Mouse (Mus musculus): ENCODE measurements around the gene Gm26741. TPM values are rescaled to one million over a fixed set of nuclear protein-coding genes. Genes with fewer than 3 reads are reported as not detected.

Gm26741 gene
- polyA plus RNA-seq, 1 experiment from 2014 or later: not detected

DNA sequence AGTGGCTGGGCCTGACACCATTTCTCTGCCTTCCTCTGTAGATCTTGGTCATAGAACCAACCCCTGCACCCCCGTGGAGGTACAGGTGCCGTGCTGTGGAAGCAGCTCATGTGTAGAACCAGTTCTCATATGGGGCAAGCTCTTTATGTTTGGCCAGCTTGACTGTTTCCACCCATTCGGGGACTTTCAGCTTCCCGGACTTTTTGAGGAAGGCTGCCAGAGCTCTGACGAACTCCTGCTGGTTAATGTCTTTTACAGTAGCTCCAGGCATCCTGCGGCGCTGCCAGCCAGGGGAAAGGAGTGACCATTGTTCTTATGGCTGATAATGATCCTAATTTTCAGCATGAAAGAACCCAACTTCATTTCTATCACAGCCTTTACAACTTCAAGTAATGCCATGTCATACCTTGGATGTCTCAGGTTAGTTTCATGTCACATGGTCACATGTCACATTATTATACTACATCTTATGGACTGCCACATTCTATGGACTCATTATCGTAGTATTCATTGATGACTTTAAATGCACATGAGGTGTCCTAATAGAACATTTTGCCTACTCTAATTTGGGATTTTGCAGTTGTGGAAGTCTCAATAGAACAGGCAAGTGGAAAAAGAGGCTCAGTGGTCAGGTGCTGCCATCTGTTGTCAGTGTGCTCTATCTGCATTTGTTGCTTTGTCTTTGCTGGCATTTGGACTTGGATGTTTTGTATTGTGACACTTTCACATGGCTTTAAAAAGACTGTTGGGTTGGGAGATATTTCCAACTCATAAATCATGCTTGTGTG is 26.4 kb downstream of the Gm26741 start:
- Histone ChIP-seq H3K36me3 (ENCODE audit: control insufficient read depth, insufficient read depth, low read length) (no peaks in the 10 kb centered on the region), H3K9me3 (ENCODE audit: control insufficient read depth, low read length) (no peaks in the 10 kb centered on the region), H3K27ac (replicated peaks) (no peak overlapping the region), H3K4me1 (replicated peaks; ENCODE audit: control insufficient read depth, insufficient read depth) (no peaks in the 10 kb centered on the region), H3K9ac (ENCODE audit: low read length) (no peak overlapping the region), H3K4me3 (ENCODE audit: low read depth, low read length) (no peak overlapping the region), H3K27me3 (ENCODE audit: control insufficient read depth, insufficient read depth, low read length) (no peaks in the 10 kb centered on the region), H3K4me2 (replicated peaks; ENCODE audit: low read depth) (no peak overlapping the region)
- ATAC-seq (ENCODE audit: low FRiP score, low TSS enrichment) (no peak), DNase-seq (ENCODE audit: low spot score) (peak; percentile 62)
- TF ChIP-seq CTCF (IDR thresholded peaks at IDR 0.05; ENCODE audit: low read depth) (peak; percentile 97), EP300 (optimal IDR thresholded peaks at IDR 0.05) (no peak)
- WGBS: 46% methylated on average over 8 of the region's 8 CpGs

DNA sequence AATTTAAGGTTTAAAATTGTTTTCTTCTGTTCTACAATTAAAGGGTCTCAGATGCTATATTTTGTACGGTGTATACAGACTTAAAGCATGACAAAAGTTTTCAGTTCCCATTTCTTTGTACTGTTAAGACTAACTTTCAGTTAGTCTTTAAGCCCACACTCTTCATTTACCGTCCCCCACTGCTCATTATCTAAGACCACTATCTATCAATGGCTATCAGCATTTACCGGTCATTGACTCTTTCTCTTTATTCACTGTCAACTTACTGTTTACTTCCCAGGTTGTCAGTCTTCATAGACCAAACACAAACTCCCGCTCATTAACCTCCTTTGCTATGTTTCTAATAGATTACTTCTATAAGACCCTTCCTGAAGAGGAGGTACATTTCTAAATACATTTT is 28.6 kb downstream of the Gm26741 start:
- no peak overlapping the region for H3K27ac ChIP-seq (replicated peaks)
- no peaks in the 10 kb centered on the region for H3K9me3 ChIP-seq (ENCODE audit: control insufficient read depth, low read length)
- TF ChIP-seq CTCF (IDR thresholded peaks at IDR 0.05; ENCODE audit: low read depth) (no peak), EP300 (optimal IDR thresholded peaks at IDR 0.05) (no peak)
- DNase-seq (ENCODE audit: low spot score) (no peak), ATAC-seq (ENCODE audit: low FRiP score, low TSS enrichment) (no peak)
- no peaks in the 10 kb centered on the region for H3K36me3 ChIP-seq (ENCODE audit: control insufficient read depth, insufficient read depth, low read length)
- H3K27me3 ChIP-seq (ENCODE audit: control insufficient read depth, insufficient read depth, low read length): no peaks in the 10 kb centered on the region
- no peak overlapping the region for H3K4me2 ChIP-seq (replicated peaks; ENCODE audit: low read depth)
- H3K9ac ChIP-seq (ENCODE audit: low read length): no peak overlapping the region
- no peaks in the 10 kb centered on the region for H3K4me1 ChIP-seq (replicated peaks; ENCODE audit: control insufficient read depth, insufficient read depth)
- WGBS: 44% methylated on average over 4 of the region's 4 CpGs
- H3K4me3 ChIP-seq (ENCODE audit: low read depth, low read length): no peak overlapping the region

DNA sequence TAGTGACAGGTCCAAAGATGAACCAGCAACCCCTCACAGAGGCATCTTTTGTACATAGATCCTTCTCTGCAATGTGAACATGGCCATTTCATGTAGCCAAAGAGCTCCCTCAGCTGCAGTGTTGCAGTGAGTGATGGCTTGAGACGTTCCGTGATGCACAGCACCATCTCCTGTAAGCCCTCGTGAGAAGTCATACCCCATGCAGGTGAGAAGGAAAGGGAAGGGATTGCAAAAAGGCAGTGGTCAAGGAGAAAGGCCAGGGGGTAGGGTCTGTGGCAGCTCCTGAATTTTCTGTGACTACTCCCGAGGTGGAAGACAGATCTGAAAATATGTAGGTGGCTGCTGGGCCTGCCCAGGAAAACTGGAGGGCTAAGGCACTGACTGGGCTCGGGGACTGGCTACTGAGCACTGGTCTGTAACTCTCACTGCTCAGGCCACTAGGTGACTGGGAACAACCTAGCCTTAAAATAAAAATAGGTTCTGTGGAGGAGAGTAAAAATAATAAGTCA is 30.4 kb downstream of the Gm26741 start, which contains the start of gene Nepn:
Nepn (plus strand) TSS at position 51 of the 509 bp plus-strand sequence.
- no peak within 1 kb of the TSS for H3K4me3 ChIP-seq (ENCODE audit: low read depth, low read length)
- ATAC-seq (ENCODE audit: low FRiP score, low TSS enrichment) (no peak), DNase-seq (ENCODE audit: low spot score) (no peak)
- H3K27ac ChIP-seq (replicated peaks): no peak within 1 kb of the TSS
- no peak within 1 kb of the TSS for H3K9ac ChIP-seq (ENCODE audit: low read length)
- no peaks in the 10 kb centered on the region for H3K36me3 ChIP-seq (ENCODE audit: control insufficient read depth, insufficient read depth, low read length)
- no peak within 1 kb of the TSS for H3K4me2 ChIP-seq (replicated peaks; ENCODE audit: low read depth)
- TF ChIP-seq CTCF (IDR thresholded peaks at IDR 0.05; ENCODE audit: low read depth): no peak
- TF ChIP-seq EP300 (optimal IDR thresholded peaks at IDR 0.05): no peak
- H3K9me3 ChIP-seq (ENCODE audit: control insufficient read depth, low read length): no peaks in the 10 kb centered on the region
- WGBS: 75% methylated on average over 5 of the region's 5 CpGs
- H3K27me3 ChIP-seq (ENCODE audit: control insufficient read depth, insufficient read depth, low read length): no peaks in the 10 kb centered on the region
- no peaks in the 10 kb centered on the region for H3K4me1 ChIP-seq (replicated peaks; ENCODE audit: control insufficient read depth, insufficient read depth)

DNA sequence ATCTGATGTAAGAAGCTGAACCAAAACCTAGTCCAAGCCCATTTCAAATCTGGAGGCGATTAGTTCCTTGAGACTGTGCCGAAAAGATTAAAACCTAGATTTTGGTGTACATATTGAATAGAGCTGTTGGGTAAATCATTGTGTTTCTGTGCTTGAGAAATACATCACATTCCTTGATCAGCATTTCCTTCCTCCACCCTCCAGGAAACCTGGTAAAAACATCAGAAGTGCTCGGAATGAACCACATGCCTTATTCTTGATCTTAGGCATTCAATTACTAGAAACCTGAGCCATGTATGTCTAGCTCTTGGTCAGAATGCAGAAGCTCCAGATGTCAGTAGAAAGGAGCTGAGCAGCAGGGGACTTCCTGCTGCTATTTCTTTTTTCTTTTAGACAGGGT is 30.9 kb downstream of the Gm26741 start:
- Histone ChIP-seq H3K4me3 (ENCODE audit: low read depth, low read length) (no peak overlapping the region), H3K9me3 (ENCODE audit: control insufficient read depth, low read length) (no peaks in the 10 kb centered on the region), H3K4me1 (replicated peaks; ENCODE audit: control insufficient read depth, insufficient read depth) (no peaks in the 10 kb centered on the region), H3K4me2 (replicated peaks; ENCODE audit: low read depth) (no peak overlapping the region), H3K9ac (ENCODE audit: low read length) (no peak overlapping the region), H3K36me3 (ENCODE audit: control insufficient read depth, insufficient read depth, low read length) (no peaks in the 10 kb centered on the region), H3K27me3 (ENCODE audit: control insufficient read depth, insufficient read depth, low read length) (no peaks in the 10 kb centered on the region), H3K27ac (replicated peaks) (no peak overlapping the region)
- DNase-seq (ENCODE audit: low spot score) (no peak), ATAC-seq (ENCODE audit: low FRiP score, low TSS enrichment) (no peak)
- 71% methylated on average over 3 of the region's 3 CpGs for WGBS
- TF ChIP-seq EP300 (optimal IDR thresholded peaks at IDR 0.05) (no peak), CTCF (IDR thresholded peaks at IDR 0.05; ENCODE audit: low read depth) (no peak)

DNA sequence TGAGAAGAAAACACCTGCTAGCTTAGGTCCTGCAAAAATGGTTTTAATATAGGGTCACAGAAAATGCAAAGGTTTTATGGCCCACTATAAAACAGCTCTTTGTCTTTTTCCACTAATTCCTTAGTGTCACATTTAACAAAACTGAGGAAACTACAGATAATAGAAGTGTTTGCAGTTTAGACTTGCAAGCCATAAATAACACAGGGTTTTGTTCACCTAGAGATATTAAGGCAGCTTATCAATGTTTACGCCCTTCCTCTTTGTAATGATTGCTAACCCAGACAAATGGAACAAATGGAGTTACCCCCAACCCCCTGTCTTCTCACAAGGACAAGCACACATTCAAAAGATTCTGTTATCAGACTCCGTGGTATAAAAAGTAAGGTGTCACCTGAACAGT is 32.6 kb downstream of the Gm26741 start:
- WGBS: 58% methylated on average over 2 of the region's 2 CpGs
- H3K9ac ChIP-seq (ENCODE audit: low read length): no peak overlapping the region
- no peaks in the 10 kb centered on the region for H3K9me3 ChIP-seq (ENCODE audit: control insufficient read depth, low read length)
- no peak for DNase-seq (ENCODE audit: low spot score)
- ATAC-seq (ENCODE audit: low FRiP score, low TSS enrichment): no peak
- H3K27me3 ChIP-seq (ENCODE audit: control insufficient read depth, insufficient read depth, low read length): no peaks in the 10 kb centered on the region
- no peaks in the 10 kb centered on the region for H3K4me1 ChIP-seq (replicated peaks; ENCODE audit: control insufficient read depth, insufficient read depth)
- no peaks in the 10 kb centered on the region for H3K36me3 ChIP-seq (ENCODE audit: control insufficient read depth, insufficient read depth, low read length)
- no peak overlapping the region for H3K4me2 ChIP-seq (replicated peaks; ENCODE audit: low read depth)
- no peak for TF ChIP-seq EP300 (optimal IDR thresholded peaks at IDR 0.05)
- TF ChIP-seq CTCF (IDR thresholded peaks at IDR 0.05; ENCODE audit: low read depth): no peak
- H3K4me3 ChIP-seq (ENCODE audit: low read depth, low read length): no peak overlapping the region
- no peak overlapping the region for H3K27ac ChIP-seq (replicated peaks)

DNA sequence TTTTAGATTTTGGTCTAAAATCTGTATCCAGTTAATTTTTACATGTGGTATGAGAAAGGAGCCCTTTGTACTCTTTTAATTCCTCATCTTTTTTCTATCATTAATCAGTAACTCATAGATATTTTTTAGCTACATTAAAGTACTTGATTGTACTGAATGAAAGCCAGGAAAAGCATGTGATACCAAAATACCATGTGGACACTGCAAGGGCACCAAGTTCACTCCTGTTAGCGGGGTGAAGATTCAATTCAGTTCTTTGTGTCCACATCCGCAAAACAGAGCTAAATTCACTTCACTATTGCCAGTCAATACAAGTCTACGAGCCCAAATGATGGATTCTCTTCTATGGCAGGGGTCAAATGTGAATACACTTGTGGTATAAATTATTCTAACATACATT is 38.1 kb downstream of the Gm26741 start:
- Histone ChIP-seq H3K36me3 (ENCODE audit: control insufficient read depth, insufficient read depth, low read length) (no peaks in the 10 kb centered on the region), H3K9ac (ENCODE audit: low read length) (no peak overlapping the region), H3K4me2 (replicated peaks; ENCODE audit: low read depth) (no peak overlapping the region), H3K4me3 (ENCODE audit: low read depth, low read length) (no peak overlapping the region), H3K9me3 (ENCODE audit: control insufficient read depth, low read length) (no peaks in the 10 kb centered on the region), H3K4me1 (replicated peaks; ENCODE audit: control insufficient read depth, insufficient read depth) (no peaks in the 10 kb centered on the region), H3K27ac (replicated peaks) (no peak overlapping the region), H3K27me3 (ENCODE audit: control insufficient read depth, insufficient read depth, low read length) (no peaks in the 10 kb centered on the region)
- ATAC-seq (ENCODE audit: low FRiP score, low TSS enrichment) (no peak), DNase-seq (ENCODE audit: low spot score) (no peak)
- 84% methylated on average over 3 of the region's 3 CpGs for WGBS
- TF ChIP-seq CTCF (IDR thresholded peaks at IDR 0.05; ENCODE audit: low read depth) (no peak), EP300 (optimal IDR thresholded peaks at IDR 0.05) (no peak)
